Mouse (Mus musculus): Measurements from ENCODE around the gene Mtx3. TPM values are rescaled to one million over a fixed set of nuclear protein-coding genes. Genes with fewer than 3 reads are reported as not detected.
"Not testable (repeated sequence)": the region's sequence is repeated elsewhere in the genome, so short reads cannot be mapped to it uniquely, and the experiment has no call there.

Gene Mtx3
- polyA plus RNA-seq (2015; fragmentation: Nextera tagmentation; extraction: Ambion mirVana): 3.5 and 4.0 TPM in 2 replicates

- Histone ChIP-seq H3K4me1 (no peaks in the 10 kb centered on the region), H3K4me2 (peak within 1 kb of the TSS; percentile 69), H3K27ac (peak within 1 kb of the TSS; percentile 86), H3K27me3 (no peaks in the 10 kb centered on the region), H3K36me3 (peaks cover 30% of the 10 kb centered on the region), H3K9me3 (replicated peaks) (no peaks in the 10 kb centered on the region), H3K9ac (peak within 1 kb of the TSS; percentile 85), H3K4me3 (replicated peaks) (peak within 1 kb of the TSS; percentile 95)
- ATAC-seq (replicated peaks; ENCODE audit: low FRiP score): peak; percentile 97
- WGBS: 3% methylated on average over 24 of the region's 40 CpGs
These were observed at the start of gene Mtx3 for GRCm38 (mm10) chr13:92844586-92845221. TSS of gene Mtx3 (plus strand) at chr13:92844760.

GRCm38 (mm10) chr13:92798830-92799229 lies 45.7 kb upstream of the Mtx3 start:
- no peak overlapping the region for H3K4me3 ChIP-seq (replicated peaks)
- no peak overlapping the region for H3K9ac ChIP-seq
- H3K36me3 ChIP-seq: no peaks in the 10 kb centered on the region
- 71% methylated on average over 2 of the region's 2 CpGs for WGBS
- H3K4me1 ChIP-seq: peaks cover 7% of the 10 kb centered on the region
- no peak overlapping the region for H3K4me2 ChIP-seq
- H3K9me3 ChIP-seq (replicated peaks): no peaks in the 10 kb centered on the region
- H3K27ac ChIP-seq: no peak overlapping the region
- no peak for ATAC-seq (replicated peaks; ENCODE audit: low FRiP score)
- H3K27me3 ChIP-seq: peaks cover 19% of the 10 kb centered on the region

GRCm38 (mm10) chr13:92799306-92799925 lies 45.1 kb upstream of the Mtx3 start:
- 79% methylated on average over 7 of the region's 7 CpGs for whole genome bisulfite sequencing
- Histone ChIP-seq H3K4me3 (replicated peaks) (no peak overlapping the region), H3K9ac (no peak overlapping the region), H3K27ac (no peak overlapping the region), H3K9me3 (replicated peaks) (no peaks in the 10 kb centered on the region), H3K4me1 (peaks cover 5% of the 10 kb centered on the region), H3K27me3 (peaks cover 13% of the 10 kb centered on the region), H3K36me3 (no peaks in the 10 kb centered on the region), H3K4me2 (no peak overlapping the region)
- ATAC-seq (replicated peaks; ENCODE audit: low FRiP score): no peak

- no peaks in the 10 kb centered on the region for H3K36me3 ChIP-seq
- no peak overlapping the region for H3K4me3 ChIP-seq (replicated peaks)
- no peak for ATAC-seq (replicated peaks; ENCODE audit: low FRiP score)
- no peak overlapping the region for H3K9ac ChIP-seq
- H3K27ac ChIP-seq: no peak overlapping the region
- H3K9me3 ChIP-seq (replicated peaks): no peaks in the 10 kb centered on the region
- no peak overlapping the region for H3K4me2 ChIP-seq
- no peaks in the 10 kb centered on the region for H3K4me1 ChIP-seq
- no peaks in the 10 kb centered on the region for H3K27me3 ChIP-seq
These were observed 37.8 kb upstream of the Mtx3 start for GRCm38 (mm10) chr13:92806785-92807184.

- Histone ChIP-seq H3K27me3 (no peaks in the 10 kb centered on the region), H3K4me2 (no peak overlapping the region), H3K9ac (no peak overlapping the region), H3K27ac (no peak overlapping the region), H3K4me3 (replicated peaks) (no peak overlapping the region), H3K36me3 (no peaks in the 10 kb centered on the region), H3K4me1 (no peaks in the 10 kb centered on the region), H3K9me3 (replicated peaks) (no peaks in the 10 kb centered on the region)
- WGBS: 88% methylated on average over 3 of the region's 3 CpGs
- ATAC-seq (replicated peaks; ENCODE audit: low FRiP score): no peak
These were observed 36.7 kb upstream of the Mtx3 start for GRCm38 (mm10) chr13:92807849-92808248.

GRCm38 (mm10) chr13:92810592-92810991 lies 34.0 kb upstream of the Mtx3 start:
- not testable (repeated sequence) for ATAC-seq (replicated peaks; ENCODE audit: low FRiP score); H3K4me2 ChIP-seq; H3K27me3 ChIP-seq; H3K27ac ChIP-seq; H3K9me3 ChIP-seq (replicated peaks); H3K36me3 ChIP-seq; H3K4me3 ChIP-seq (replicated peaks); H3K4me1 ChIP-seq; H3K9ac ChIP-seq
- WGBS: 89% methylated on average over 1 of the region's 1 CpGs

GRCm38 (mm10) chr13:92816329-92816728 lies 28.2 kb upstream of the Mtx3 start:
- no peaks in the 10 kb centered on the region for H3K27me3 ChIP-seq
- no peak overlapping the region for H3K4me3 ChIP-seq (replicated peaks)
- no peak for ATAC-seq (replicated peaks; ENCODE audit: low FRiP score)
- H3K4me2 ChIP-seq: no peak overlapping the region
- no peaks in the 10 kb centered on the region for H3K9me3 ChIP-seq (replicated peaks)
- H3K4me1 ChIP-seq: no peaks in the 10 kb centered on the region
- no peak overlapping the region for H3K9ac ChIP-seq
- 85% methylated on average over 5 of the region's 5 CpGs for WGBS
- H3K36me3 ChIP-seq: no peaks in the 10 kb centered on the region
- H3K27ac ChIP-seq: no peak overlapping the region

- Histone ChIP-seq H3K9ac (no peak overlapping the region), H3K4me3 (replicated peaks) (no peak overlapping the region), H3K36me3 (no peaks in the 10 kb centered on the region), H3K4me2 (no peak overlapping the region), H3K27ac (no peak overlapping the region), H3K9me3 (replicated peaks) (no peaks in the 10 kb centered on the region), H3K27me3 (no peaks in the 10 kb centered on the region), H3K4me1 (no peaks in the 10 kb centered on the region)
- WGBS: 37% methylated on average over 3 of the region's 3 CpGs
- ATAC-seq (replicated peaks; ENCODE audit: low FRiP score): no peak
These were observed 27.2 kb upstream of the Mtx3 start for GRCm38 (mm10) chr13:92817357-92817756.

- no peak overlapping the region for H3K4me3 ChIP-seq (replicated peaks)
- no peaks in the 10 kb centered on the region for H3K36me3 ChIP-seq
- no peak overlapping the region for H3K4me2 ChIP-seq
- H3K27me3 ChIP-seq: no peaks in the 10 kb centered on the region
- H3K4me1 ChIP-seq: no peaks in the 10 kb centered on the region
- no peak for ATAC-seq (replicated peaks; ENCODE audit: low FRiP score)
- no peaks in the 10 kb centered on the region for H3K9me3 ChIP-seq (replicated peaks)
- H3K9ac ChIP-seq: no peak overlapping the region
- no peak overlapping the region for H3K27ac ChIP-seq
- WGBS: 57% methylated on average over 10 of the region's 10 CpGs
These were observed 15.7 kb upstream of the Mtx3 start for GRCm38 (mm10) chr13:92828820-92829219.

- Histone ChIP-seq H3K4me2 (no peak overlapping the region), H3K27me3 (no peaks in the 10 kb centered on the region), H3K4me3 (replicated peaks) (no peak overlapping the region), H3K36me3 (no peaks in the 10 kb centered on the region), H3K4me1 (no peaks in the 10 kb centered on the region), H3K27ac (no peak overlapping the region), H3K9me3 (replicated peaks) (no peaks in the 10 kb centered on the region), H3K9ac (no peak overlapping the region)
- WGBS: 90% methylated on average over 4 of the region's 4 CpGs
- ATAC-seq (replicated peaks; ENCODE audit: low FRiP score): no peak
These were observed 11.4 kb upstream of the Mtx3 start for GRCm38 (mm10) chr13:92833162-92833561.

GRCm38 (mm10) chr13:92846438-92846837 lies 1.9 kb downstream of the Mtx3 start:
- ATAC-seq (replicated peaks; ENCODE audit: low FRiP score): no peak
- WGBS: 84% methylated on average over 4 of the region's 4 CpGs
- H3K27me3 ChIP-seq: no peaks in the 10 kb centered on the region

GRCm38 (mm10) chr13:92847336-92847735 lies 2.8 kb downstream of the Mtx3 start:
- 94% methylated on average over 7 of the region's 7 CpGs for WGBS

More at GRCm38 (mm10) chr13:92846438-92846837, 1.9 kb downstream of the Mtx3 start:
- no peaks in the 10 kb centered on the region for H3K9me3 ChIP-seq (replicated peaks)
- no peak overlapping the region for H3K4me3 ChIP-seq (replicated peaks)
- H3K36me3 ChIP-seq: peaks cover 47% of the 10 kb centered on the region
- H3K4me2 ChIP-seq: no peak overlapping the region
- H3K9ac ChIP-seq: no peak overlapping the region
- H3K27ac ChIP-seq: no peak overlapping the region
- no peaks in the 10 kb centered on the region for H3K4me1 ChIP-seq

GRCm38 (mm10) chr13:92848002-92848401 lies 3.4 kb downstream of the Mtx3 start:
- Histone ChIP-seq H3K9me3 (replicated peaks) (no peaks in the 10 kb centered on the region), H3K4me2 (no peak overlapping the region), H3K9ac (no peak overlapping the region), H3K36me3 (peaks cover 63% of the 10 kb centered on the region), H3K27me3 (no peaks in the 10 kb centered on the region), H3K27ac (no peak overlapping the region), H3K4me3 (replicated peaks) (no peak overlapping the region), H3K4me1 (no peaks in the 10 kb centered on the region)
- no peak for ATAC-seq (replicated peaks; ENCODE audit: low FRiP score)
- WGBS: 85% methylated on average over 5 of the region's 5 CpGs

More at GRCm38 (mm10) chr13:92847336-92847735, 2.8 kb downstream of the Mtx3 start:
- H3K36me3 ChIP-seq: peaks cover 56% of the 10 kb centered on the region
- no peak for ATAC-seq (replicated peaks; ENCODE audit: low FRiP score)
- H3K4me2 ChIP-seq: no peak overlapping the region
- H3K27me3 ChIP-seq: no peaks in the 10 kb centered on the region
- no peaks in the 10 kb centered on the region for H3K4me1 ChIP-seq
- no peak overlapping the region for H3K9ac ChIP-seq
- H3K27ac ChIP-seq: no peak overlapping the region
- no peak overlapping the region for H3K4me3 ChIP-seq (replicated peaks)
- no peaks in the 10 kb centered on the region for H3K9me3 ChIP-seq (replicated peaks)

Data from kidney, embryonic 15.5 days (tissue).